Mouse (Mus musculus): ENCODE results near the gene Alg9.

Alg9 gene

GRCm38 (mm10) chr9:50774991-50775612, at the start of gene Alg9, which contains the start of gene 1110032A03Rik:
Gene Alg9 (plus strand): TSS chr9:50775019.
Gene 1110032A03Rik (minus strand): TSS chr9:50775520.
- peak; percentile 92 for DNase-seq (ENCODE audit: low read depth)

- DNase-seq (ENCODE audit: low read depth) = no peak
Observed at GRCm38 (mm10) chr9:50725921-50726590, 48.8 kb upstream of the Alg9 start.

- no peak for DNase-seq (ENCODE audit: low read depth)
Observed at GRCm38 (mm10) chr9:50727171-50727924, 47.5 kb upstream of the Alg9 start.

GRCm38 (mm10) chr9:50727925-50728651, 46.7 kb upstream of the Alg9 start:
- peak; percentile 10 for DNase-seq (ENCODE audit: low read depth)

GRCm38 (mm10) chr9:50729600-50729999, 45.2 kb upstream of the Alg9 start:
- DNase-seq (ENCODE audit: low read depth) = no peak

- no peak for DNase-seq (ENCODE audit: low read depth)
Observed at GRCm38 (mm10) chr9:50732560-50732959, 42.3 kb upstream of the Alg9 start.

- peak; percentile 38 for DNase-seq (ENCODE audit: low read depth)
Observed at GRCm38 (mm10) chr9:50734989-50735388, 39.8 kb upstream of the Alg9 start.

GRCm38 (mm10) chr9:50738914-50739870, 35.6 kb upstream of the Alg9 start, which contains the start of gene Dixdc1:
Gene Dixdc1 (minus strand): TSS chr9:50739517.
- DNase-seq (ENCODE audit: low read depth) = peak; percentile 85

- no peak for DNase-seq (ENCODE audit: low read depth)
Observed at GRCm38 (mm10) chr9:50740867-50741784, 33.7 kb upstream of the Alg9 start.

GRCm38 (mm10) chr9:50742261-50742660, 32.6 kb upstream of the Alg9 start:
- no peak for DNase-seq (ENCODE audit: low read depth)

GRCm38 (mm10) chr9:50742744-50743143, 32.1 kb upstream of the Alg9 start:
- DNase-seq (ENCODE audit: low read depth) = no peak

- DNase-seq (ENCODE audit: low read depth) = no peak
Observed at GRCm38 (mm10) chr9:50745806-50746205, 29.0 kb upstream of the Alg9 start.

GRCm38 (mm10) chr9:50746214-50746677, 28.6 kb upstream of the Alg9 start, which contains the start of gene 2310030G06Rik:
Gene 2310030G06Rik (minus strand): TSS chr9:50746536.
- no peak for DNase-seq (ENCODE audit: low read depth)

- DNase-seq (ENCODE audit: low read depth) = no peak
Observed at GRCm38 (mm10) chr9:50750706-50751105, 24.1 kb upstream of the Alg9 start.

- no peak for DNase-seq (ENCODE audit: low read depth)
Observed at GRCm38 (mm10) chr9:50751323-50751722, 23.5 kb upstream of the Alg9 start, which contains the start of gene Cryab. Gene Cryab (plus strand): TSS chr9:50751325.

- DNase-seq (ENCODE audit: low read depth) = no peak
Observed at GRCm38 (mm10) chr9:50752054-50752602, 22.7 kb upstream of the Alg9 start, which contains the start of gene Hspb2. Gene Hspb2 (minus strand): TSS chr9:50752354.

GRCm38 (mm10) chr9:50752784-50753615, 21.8 kb upstream of the Alg9 start:
- DNase-seq (ENCODE audit: low read depth) = no peak

- DNase-seq (ENCODE audit: low read depth) = no peak
Observed at GRCm38 (mm10) chr9:50753947-50754346, 20.9 kb upstream of the Alg9 start.
